Comparison of ENCODE assay signal across 10 mouse cellular contexts in genomic region chr10:81295185-81295584, GRCm38 (mm10). TPM values are rescaled to one million over a fixed set of nuclear protein-coding genes. Genes with fewer than 3 reads are reported as not detected.
DNase-seq lines count a peak whose midpoint lies in the region; ATAC-seq and TF ChIP-seq lines count a peak whose summit lies in the region.
"Had no signal": no experiment of that assay in that cellular context is flagged by ENCODE, and none has a peak within 500 bp of the region (broad histone marks: within the 10 kb centered on the region; RNA-seq: fewer than 3 reads in every experiment).

No protein-coding gene starts in this region.

- DNase-seq in heart, postnatal 14 days, result no peak
- DNase-seq in neural tube, embryonic 10.5 days (ENCODE audit: extremely low spot score, low spot score), result no peak
- no peak for DNase-seq in stomach, postnatal 0 days (ENCODE audit: low spot score)
- no peak for DNase-seq in ovary, postnatal 10 days (ENCODE audit: low spot score)
- DNase-seq: adrenal gland, postnatal 36 days; kidney, postnatal 25 days had no signal

- 0 out of 2 replicates have a peak overlapping the region, but pooled peaks have one; percentile 78 for H3K9ac ChIP-seq in heart, embryonic 14.5 days (ENCODE audit: low read length)
- peak overlapping the region; percentile 87; the same call in 1 of the 2 replicates for H3K9ac ChIP-seq in neural tube, embryonic 12.5 days
- H3K9ac ChIP-seq in intestine, postnatal 0 days (ENCODE audit: low read depth, low read length), result no peak overlapping the region
- H3K9ac ChIP-seq in stomach, postnatal 0 days (ENCODE audit: low read length), result peak overlapping the region; percentile 8; the same call in 1 of the 2 replicates

- WGBS in heart, embryonic 14.5 days, result 86% methylated on average over 6 of the region's 6 CpGs
- WGBS in neural tube, embryonic 12.5 days, result 90% methylated on average over 6 of the region's 6 CpGs
- 88% methylated on average over 6 of the region's 6 CpGs for WGBS in intestine, postnatal 0 days
- 81% methylated on average over 6 of the region's 6 CpGs for WGBS in stomach, postnatal 0 days

- no peak for TF ChIP-seq CTCF in intestine, postnatal 0 days (IDR thresholded peaks at IDR 0.05; ENCODE audit: low read depth)
- no peak for TF ChIP-seq CTCF in stomach, postnatal 0 days (IDR thresholded peaks at IDR 0.05; ENCODE audit: low read depth)

- H3K36me3 ChIP-seq in heart, embryonic 14.5 days (ENCODE audit: control insufficient read depth, insufficient read depth, low read length), result no peaks in the 10 kb centered on the region; the same call in 1 of the 2 replicates
- H3K36me3 ChIP-seq in neural tube, embryonic 12.5 days, result peaks cover 4% of the 10 kb centered on the region; the same call in 1 of the 2 replicates
- H3K36me3 ChIP-seq in intestine, postnatal 0 days (ENCODE audit: control insufficient read depth, insufficient read depth), result no peaks in the 10 kb centered on the region
- no peaks in the 10 kb centered on the region for H3K36me3 ChIP-seq in stomach, postnatal 0 days (ENCODE audit: control insufficient read depth, insufficient read depth, low read length)
- H3K36me3 ChIP-seq: lung, embryonic 15.5 days had no signal

- H3K27me3 ChIP-seq in heart, embryonic 14.5 days (ENCODE audit: control insufficient read depth, insufficient read depth, low read length), result peaks cover 17% of the 10 kb centered on the region
- H3K27me3 ChIP-seq in neural tube, embryonic 12.5 days (replicated peaks), result peaks cover 13% of the 10 kb centered on the region
- no peaks in the 10 kb centered on the region for H3K27me3 ChIP-seq in intestine, postnatal 0 days (replicated peaks; ENCODE audit: control insufficient read depth, insufficient read depth, low read length)
- H3K27me3 ChIP-seq in stomach, postnatal 0 days (ENCODE audit: control insufficient read depth, insufficient read depth, low read length), result no peaks in the 10 kb centered on the region

- ATAC-seq in heart, embryonic 14.5 days (ENCODE audit: insufficient number of reproducible peaks, insufficient read depth, low FRiP score, low read depth), result no peak
- ATAC-seq in neural tube, embryonic 12.5 days (ENCODE audit: low FRiP score, low read depth), result no peak
- no peak for ATAC-seq in intestine, postnatal 0 days
- no peak for ATAC-seq in stomach, postnatal 0 days (ENCODE audit: low FRiP score, low TSS enrichment)

- peaks cover 36 to 42% of the 10 kb centered on the region in 2 experiments for H3K4me1 ChIP-seq in heart, embryonic 14.5 days (ENCODE audit: control insufficient read depth in 2 of 2, insufficient read depth in 2 of 2, low read length in 2 of 2)
- peaks cover 26% of the 10 kb centered on the region for H3K4me1 ChIP-seq in neural tube, embryonic 12.5 days
- H3K4me1 ChIP-seq in intestine, postnatal 0 days (replicated peaks; ENCODE audit: control insufficient read depth, insufficient read depth, low read length), result peaks cover 24% of the 10 kb centered on the region
- peaks cover 7% of the 10 kb centered on the region for H3K4me1 ChIP-seq in stomach, postnatal 0 days (replicated peaks; ENCODE audit: control insufficient read depth, insufficient read depth)

- intact Hi-C loops in heart, postnatal 14 days (cut with DNase I), result no loop called here

- H3K4me2 ChIP-seq in heart, embryonic 14.5 days (ENCODE audit: low read length), result no peak overlapping the region
- H3K4me2 ChIP-seq in neural tube, embryonic 12.5 days (replicated peaks), result peak overlapping the region; percentile 86
- peak overlapping the region; percentile 88; the same call in 1 of the 2 replicates for H3K4me2 ChIP-seq in intestine, postnatal 0 days (replicated peaks; ENCODE audit: low read depth)
- H3K4me2 ChIP-seq in stomach, postnatal 0 days (replicated peaks; ENCODE audit: low read depth), result no peak overlapping the region

- no peak overlapping the region for H3K27ac ChIP-seq in heart, embryonic 14.5 days (replicated peaks in 1 of 2; ENCODE audit: control insufficient read depth in 1 of 2, insufficient read depth in 1 of 2, low read depth in 2 of 2, low read length in 2 of 2)
- no peak overlapping the region for H3K27ac ChIP-seq in neural tube, embryonic 12.5 days
- H3K27ac ChIP-seq in intestine, postnatal 0 days (ENCODE audit: low read depth, low read length), result no peak overlapping the region
- H3K27ac ChIP-seq in stomach, postnatal 0 days (replicated peaks), result no peak overlapping the region
- H3K27ac ChIP-seq: lung, embryonic 15.5 days had no signal

- no peak overlapping the region for H3K4me3 ChIP-seq in heart, embryonic 14.5 days (ENCODE audit: control insufficient read depth in 1 of 2, insufficient read depth in 1 of 2, low read depth in 1 of 2, low read length in 2 of 2)
- H3K4me3 ChIP-seq in neural tube, embryonic 12.5 days, result no peak overlapping the region
- H3K4me3 ChIP-seq in intestine, postnatal 0 days (ENCODE audit: low read depth, low read length), result no peak overlapping the region
- H3K4me3 ChIP-seq in stomach, postnatal 0 days (ENCODE audit: low read depth, low read length), result no peak overlapping the region
- H3K4me3 ChIP-seq: lung, embryonic 15.5 days had no signal

- H3K9me3 ChIP-seq in heart, embryonic 14.5 days (ENCODE audit: control insufficient read depth, low read length), result no peaks in the 10 kb centered on the region
- H3K9me3 ChIP-seq in neural tube, embryonic 12.5 days, result no peaks in the 10 kb centered on the region
- H3K9me3 ChIP-seq in intestine, postnatal 0 days (ENCODE audit: control insufficient read depth), result no peaks in the 10 kb centered on the region
- H3K9me3 ChIP-seq in stomach, postnatal 0 days (ENCODE audit: control insufficient read depth, low read length), result no peaks in the 10 kb centered on the region
- H3K9me3 ChIP-seq: lung, embryonic 15.5 days had no signal

- no peak for TF ChIP-seq EP300 in stomach, postnatal 0 days (optimal IDR thresholded peaks at IDR 0.05)

RNA-seq across cellular contexts. Expression of gene Pip5k1c, which starts 2.4 kb away (rescaled TPM):
- polyA plus RNA-seq in heart, embryonic 14.5 days (2014; fragmentation: Nextera tagmentation; extraction: Ambion mirVana), result 31.4 and 33.7 TPM in 2 replicates
- total RNA-seq in heart, postnatal 14 days (2021), result 10 to 100 TPM; 34.8 to 36.7 TPM
- polyA plus RNA-seq in neural tube, embryonic 12.5 days (2016; fragmentation: Nextera tagmentation; extraction: Ambion mirVana), result 89.7 and 99.3 TPM in 2 replicates
- 27.2 and 27.6 TPM in 2 replicates for polyA plus RNA-seq in intestine, postnatal 0 days (2015; fragmentation: Nextera tagmentation; extraction: Ambion mirVana)
- 19.1 and 21.1 TPM in 2 replicates for polyA plus RNA-seq in stomach, postnatal 0 days (2015; fragmentation: Nextera tagmentation; extraction: Ambion mirVana)

RNA-seq across cellular contexts. Expression of gene Tjp3, which starts 3.8 kb away (rescaled TPM):
- polyA plus RNA-seq in heart, embryonic 14.5 days (2014; fragmentation: Nextera tagmentation; extraction: Ambion mirVana), result 1.8 and 2.2 TPM in 2 replicates
- total RNA-seq in heart, postnatal 14 days (2021), result under 1 TPM; 0.14 to 0.34 TPM
- 3.9 and 4.6 TPM in 2 replicates for polyA plus RNA-seq in neural tube, embryonic 12.5 days (2016; fragmentation: Nextera tagmentation; extraction: Ambion mirVana)
- 43.2 and 43.4 TPM in 2 replicates for polyA plus RNA-seq in intestine, postnatal 0 days (2015; fragmentation: Nextera tagmentation; extraction: Ambion mirVana)
- 42.5 and 46.0 TPM in 2 replicates for polyA plus RNA-seq in stomach, postnatal 0 days (2015; fragmentation: Nextera tagmentation; extraction: Ambion mirVana)

RNA-seq across cellular contexts. Expression of gene Cactin, which starts 25.7 kb away (rescaled TPM):
- polyA plus RNA-seq in heart, embryonic 14.5 days (2014; fragmentation: Nextera tagmentation; extraction: Ambion mirVana), result 16.6 and 16.9 TPM in 2 replicates
- 10 to 100 TPM; 15.6 to 17.8 TPM for total RNA-seq in heart, postnatal 14 days (2021)
- polyA plus RNA-seq in neural tube, embryonic 12.5 days (2016; fragmentation: Nextera tagmentation; extraction: Ambion mirVana), result 54.1 and 54.9 TPM in 2 replicates
- polyA plus RNA-seq in intestine, postnatal 0 days (2015; fragmentation: Nextera tagmentation; extraction: Ambion mirVana), result 14.7 and 15.0 TPM in 2 replicates
- polyA plus RNA-seq in stomach, postnatal 0 days (2015; fragmentation: Nextera tagmentation; extraction: Ambion mirVana), result 16.2 and 16.6 TPM in 2 replicates

RNA-seq across cellular contexts. Expression of gene Apba3, which starts 28.4 kb away (rescaled TPM):
- polyA plus RNA-seq in heart, embryonic 14.5 days (2014; fragmentation: Nextera tagmentation; extraction: Ambion mirVana), result 38.8 and 39.8 TPM in 2 replicates
- total RNA-seq in heart, postnatal 14 days (2021), result 10 to 100 TPM; 85.5 to 97.2 TPM
- polyA plus RNA-seq in neural tube, embryonic 12.5 days (2016; fragmentation: Nextera tagmentation; extraction: Ambion mirVana), result 35.9 and 36.4 TPM in 2 replicates
- 75.2 and 75.4 TPM in 2 replicates for polyA plus RNA-seq in intestine, postnatal 0 days (2015; fragmentation: Nextera tagmentation; extraction: Ambion mirVana)
- polyA plus RNA-seq in stomach, postnatal 0 days (2015; fragmentation: Nextera tagmentation; extraction: Ambion mirVana), result 30.5 and 34.6 TPM in 2 replicates

RNA-seq across cellular contexts. Expression of gene Mrpl54, which starts 28.5 kb away (rescaled TPM):
- polyA plus RNA-seq in heart, embryonic 14.5 days (2014; fragmentation: Nextera tagmentation; extraction: Ambion mirVana), result 274 and 298 TPM in 2 replicates
- total RNA-seq in heart, postnatal 14 days (2021), result 10 to 100 TPM; 83.0 to 96.2 TPM
- 157 and 176 TPM in 2 replicates for polyA plus RNA-seq in neural tube, embryonic 12.5 days (2016; fragmentation: Nextera tagmentation; extraction: Ambion mirVana)
- 268 and 287 TPM in 2 replicates for polyA plus RNA-seq in intestine, postnatal 0 days (2015; fragmentation: Nextera tagmentation; extraction: Ambion mirVana)
- polyA plus RNA-seq in stomach, postnatal 0 days (2015; fragmentation: Nextera tagmentation; extraction: Ambion mirVana), result 210 and 215 TPM in 2 replicates

Comparison
In these comparisons a context has a peak if more than half of its experiments do, and no peak if none do; other contexts are left out.
1. H3K4me2 ChIP-seq: peak in neural tube, embryonic 12.5 days (single experiment) and intestine, postnatal 0 days (single experiment); none in heart, embryonic 14.5 days (single experiment) and stomach, postnatal 0 days (single experiment).